Mouse (Mus musculus) neural tube, embryonic 14.5 days (tissue): ENCODE measurements around the gene Acp6. TPM values are rescaled to one million over a fixed set of nuclear protein-coding genes. Genes with fewer than 3 reads are reported as not detected.

Source experiments
- ATAC-seq: fragments of 200-750 bp; cut with Nextera tagmentation; 2 replicates; pipeline ENCODE4 v1.8.0; 2017; ENCODE audit warnings: low read depth, mild to moderate bottlenecking, moderate TSS enrichment, moderate library complexity
- H3K27ac ChIP-seq: fragments of 300-500 bp; sonication (generic); 2 replicates; pipeline ENCODE4 v1.5.1; 2014; ENCODE audit warnings: low read depth, mild to moderate bottlenecking, control low read depth, low read length, moderate library complexity, mixed read lengths
- H3K27me3 ChIP-seq: fragments of 300-500 bp; sonication (generic); 2 replicates; pipeline ENCODE4 v1.6.1; 2014; ENCODE audit warnings: low read length; ENCODE audit not compliant: control insufficient read depth, insufficient read depth
- H3K36me3 ChIP-seq: fragments of 300-500 bp; sonication (generic); 2 replicates; pipeline ENCODE4 v1.6.1; 2014; ENCODE audit warnings: low read length, mixed read lengths; ENCODE audit not compliant: control insufficient read depth, insufficient read depth
- H3K4me1 ChIP-seq: fragments of 300-500 bp; sonication (generic); 2 replicates; pipeline ENCODE4 v1.6.1; 2014; ENCODE audit warnings: low read length; ENCODE audit not compliant: control insufficient read depth, insufficient read depth
- H3K4me2 ChIP-seq: fragments of 300-500 bp; sonication (generic); 2 replicates; pipeline ENCODE4 v1.6.1; 2014; ENCODE audit warnings: mild to moderate bottlenecking, low read depth, low read length, control low read depth
- H3K4me3 ChIP-seq: fragments of 300-500 bp; sonication (generic); 2 replicates; pipeline ENCODE4 v1.5.1; 2014; ENCODE audit warnings: low read depth, low read length, control low read depth, mixed read lengths
- H3K9ac ChIP-seq: fragments of 300-500 bp; sonication (generic); replicated peaks from 2 replicates; pipeline ENCODE4 v1.6.1; 2014; ENCODE audit warnings: low read depth, mild to moderate bottlenecking, control low read depth, low read length, mixed read lengths
- H3K9me3 ChIP-seq: fragments of 300-500 bp; sonication (generic); 2 replicates; pipeline ENCODE4 v1.6.1; 2016; ENCODE audit warnings: low read length; ENCODE audit not compliant: control insufficient read depth
- WGBS: fragments of 180-500 bp; shearing (Covaris S2); extraction: QIAGEN DNeasy Blood & Tissue Kit; methylation state at CpG from one replicate; pipeline ENCODE4 v1.1.7; 2014; 5-methylcytosine and 5-hydroxymethylcytosine counted together
- polyA plus RNA-seq: library from polyadenylated mRNA; unstranded; fragments of >200 nt; fragmentation: Nextera tagmentation; extraction: Ambion mirVana; gene quantifications from 2 replicates; pipeline ENCODE4 v1.2.1, GENCODE M21; 2014

The Acp6 gene
- polyA plus RNA-seq, 1 experiment from 2014 or later, result 14.1 TPM

- Histone ChIP-seq H3K27me3 (no peaks in the 10 kb centered on the region), H3K4me3 (no peak overlapping the region), H3K27ac (no peak overlapping the region), H3K36me3 (no peaks in the 10 kb centered on the region), H3K4me1 (no peaks in the 10 kb centered on the region), H3K9ac (no peak overlapping the region), H3K4me2 (no peak overlapping the region), H3K9me3 (no peaks in the 10 kb centered on the region)
- ATAC-seq, result no peak
- 86% methylated on average over 5 of the region's 5 CpGs for WGBS
These were observed 14.1 kb downstream of the Acp6 start for GRCm38 (mm10) chr3:97172632-97173031.

- H3K27ac ChIP-seq, result no peak overlapping the region
- WGBS, result 48% methylated on average over 6 of the region's 6 CpGs
- no peaks in the 10 kb centered on the region for H3K4me1 ChIP-seq
- no peak overlapping the region for H3K4me3 ChIP-seq
- no peaks in the 10 kb centered on the region for H3K9me3 ChIP-seq
- H3K4me2 ChIP-seq, result no peak overlapping the region
- H3K27me3 ChIP-seq, result no peaks in the 10 kb centered on the region
- H3K36me3 ChIP-seq, result no peaks in the 10 kb centered on the region
- ATAC-seq, result no peak
- no peak overlapping the region for H3K9ac ChIP-seq
These were observed 20.3 kb downstream of the Acp6 start for GRCm38 (mm10) chr3:97178885-97179284.

- no peaks in the 10 kb centered on the region for H3K9me3 ChIP-seq
- no peaks in the 10 kb centered on the region for H3K4me1 ChIP-seq
- 26% methylated on average over 6 of the region's 6 CpGs for WGBS
- ATAC-seq, result peak; percentile 62; the same call in 1 of the 2 replicates
- H3K27me3 ChIP-seq, result no peaks in the 10 kb centered on the region
- no peak overlapping the region for H3K9ac ChIP-seq
- no peak overlapping the region for H3K4me3 ChIP-seq
- H3K27ac ChIP-seq, result 0 out of 2 replicates have a peak overlapping the region, but pooled peaks have one; percentile 45
- no peaks in the 10 kb centered on the region for H3K36me3 ChIP-seq
- H3K4me2 ChIP-seq, result no peak overlapping the region
These were observed 21.9 kb downstream of the Acp6 start for GRCm38 (mm10) chr3:97180527-97180926.

GRCm38 (mm10) chr3:97183810-97184209, 25.2 kb downstream of the Acp6 start:
- Histone ChIP-seq H3K4me1 (no peaks in the 10 kb centered on the region), H3K9ac (no peak overlapping the region), H3K27me3 (no peaks in the 10 kb centered on the region), H3K36me3 (no peaks in the 10 kb centered on the region), H3K9me3 (no peaks in the 10 kb centered on the region), H3K4me3 (no peak overlapping the region), H3K4me2 (no peak overlapping the region), H3K27ac (no peak overlapping the region)
- 47% methylated on average over 3 of the region's 3 CpGs for WGBS
- no peak for ATAC-seq

GRCm38 (mm10) chr3:97185098-97185860, 26.7 kb downstream of the Acp6 start:
- ATAC-seq, result peak; percentile 44; the same call in 1 of the 2 replicates

GRCm38 (mm10) chr3:97196571-97196970, 38.0 kb downstream of the Acp6 start:
- H3K9ac ChIP-seq, result no peak overlapping the region
- H3K4me3 ChIP-seq, result no peak overlapping the region
- no peaks in the 10 kb centered on the region for H3K27me3 ChIP-seq
- no peaks in the 10 kb centered on the region for H3K9me3 ChIP-seq
- H3K4me1 ChIP-seq, result no peaks in the 10 kb centered on the region
- no peak for ATAC-seq
- 87% methylated on average over 8 of the region's 8 CpGs for WGBS
- no peaks in the 10 kb centered on the region for H3K36me3 ChIP-seq
- H3K27ac ChIP-seq, result no peak overlapping the region
- H3K4me2 ChIP-seq, result no peak overlapping the region

More at GRCm38 (mm10) chr3:97185098-97185860, 26.7 kb downstream of the Acp6 start:
- Histone ChIP-seq H3K9me3 (no peaks in the 10 kb centered on the region), H3K4me3 (no peak overlapping the region), H3K4me2 (no peak overlapping the region), H3K27me3 (no peaks in the 10 kb centered on the region), H3K27ac (no peak overlapping the region), H3K36me3 (no peaks in the 10 kb centered on the region), H3K9ac (no peak overlapping the region), H3K4me1 (no peaks in the 10 kb centered on the region)
- 44% methylated on average over 10 of the region's 10 CpGs for WGBS

GRCm38 (mm10) chr3:97199261-97199660, 40.7 kb downstream of the Acp6 start:
- no peaks in the 10 kb centered on the region for H3K27me3 ChIP-seq
- H3K4me2 ChIP-seq, result no peak overlapping the region
- 12% methylated on average over 4 of the region's 4 CpGs for whole genome bisulfite sequencing
- H3K9ac ChIP-seq, result no peak overlapping the region
- no peak overlapping the region for H3K27ac ChIP-seq
- no peaks in the 10 kb centered on the region for H3K36me3 ChIP-seq
- no peaks in the 10 kb centered on the region for H3K4me1 ChIP-seq
- no peaks in the 10 kb centered on the region for H3K9me3 ChIP-seq
- no peak for ATAC-seq
- H3K4me3 ChIP-seq, result no peak overlapping the region

GRCm38 (mm10) chr3:97201943-97202342, 43.4 kb downstream of the Acp6 start:
- Histone ChIP-seq H3K4me3 (no peak overlapping the region), H3K4me2 (no peak overlapping the region), H3K27me3 (no peaks in the 10 kb centered on the region), H3K9me3 (no peaks in the 10 kb centered on the region), H3K36me3 (peaks cover 22% of the 10 kb centered on the region), H3K4me1 (no peaks in the 10 kb centered on the region), H3K9ac (no peak overlapping the region), H3K27ac (no peak overlapping the region)
- 44% methylated on average over 5 of the region's 5 CpGs for WGBS
- peak; percentile 52; the same call in 1 of the 2 replicates for ATAC-seq

- 82% methylated on average over 14 of the region's 14 CpGs for WGBS
- Histone ChIP-seq H3K9me3 (no peaks in the 10 kb centered on the region), H3K4me1 (no peaks in the 10 kb centered on the region), H3K9ac (no peak overlapping the region), H3K4me3 (no peak overlapping the region), H3K36me3 (peaks cover 38% of the 10 kb centered on the region), H3K27me3 (no peaks in the 10 kb centered on the region), H3K27ac (no peak overlapping the region), H3K4me2 (no peak overlapping the region)
- no peak for ATAC-seq
These were observed 45.3 kb downstream of the Acp6 start for GRCm38 (mm10) chr3:97203880-97204279.
